Mouse (Mus musculus) cortical plate, adult 2 months (tissue): ENCODE measurements around the gene Gemin6. TPM values are rescaled to one million over a fixed set of nuclear protein-coding genes. Genes with fewer than 3 reads are reported as not detected.
A peak's percentile ranks its signal among the peaks of the same experiment; 100 is the strongest.

Experiments used
- H3K27ac ChIP-seq: fragments of 200-500 bp; 2 replicates; pipeline ENCODE4 v1.5.1; 2012; ENCODE audit warnings: low read length, control low read depth, inconsistent platforms; ENCODE audit not compliant: insufficient read depth
- H3K4me1 ChIP-seq: fragments of 200-500 bp; 2 replicates; pipeline ENCODE4 v1.6.1; 2011; ENCODE audit warnings: low read length; ENCODE audit not compliant: control insufficient read depth, insufficient read depth
- H3K4me3 ChIP-seq: fragments of 200-500 bp; 2 replicates; pipeline ENCODE4 v1.5.1; 2011; ENCODE audit warnings: mild to moderate bottlenecking, low read length, control low read depth; ENCODE audit not compliant: insufficient read depth
- CTCF ChIP-seq: fragments of 200-500 bp; IDR thresholded peaks from 2 replicates; pipeline ENCODE4 v1.5.1; 2011; ENCODE audit warnings: mild to moderate bottlenecking, control low read depth, low read length; ENCODE audit not compliant: insufficient read depth; ENCODE audit errors: extremely low read depth
- POLR2A ChIP-seq: fragments of 200-500 bp; IDR thresholded peaks from 2 replicates; pipeline ENCODE4 v1.6.1; 2011; ENCODE audit warnings: mild to moderate bottlenecking, low read length, control low read depth; ENCODE audit not compliant: insufficient read depth; ENCODE audit errors: extremely low read depth
- polyA plus RNA-seq: library from polyadenylated mRNA; depleted of rRNA; stranded (reverse); fragments of >200 nt; gene quantifications from 2 replicates; pipeline ENCODE4 v1.2.3, GENCODE M21; 2012

The Gemin6 gene
- polyA plus RNA-seq, 1 experiment = 7.6 TPM

- Histone ChIP-seq H3K4me1 (peaks cover 4% of the 10 kb centered on the region; the same call in 1 of the 2 replicates), H3K4me3 (no peak overlapping the region), H3K27ac (no peak overlapping the region)
- no peak for TF ChIP-seq CTCF
- no peak for TF ChIP-seq POLR2A
These were observed 9.6 kb downstream of the Gemin6 start for GRCm38 (mm10) chr17:80233844-80234243.

DNA sequence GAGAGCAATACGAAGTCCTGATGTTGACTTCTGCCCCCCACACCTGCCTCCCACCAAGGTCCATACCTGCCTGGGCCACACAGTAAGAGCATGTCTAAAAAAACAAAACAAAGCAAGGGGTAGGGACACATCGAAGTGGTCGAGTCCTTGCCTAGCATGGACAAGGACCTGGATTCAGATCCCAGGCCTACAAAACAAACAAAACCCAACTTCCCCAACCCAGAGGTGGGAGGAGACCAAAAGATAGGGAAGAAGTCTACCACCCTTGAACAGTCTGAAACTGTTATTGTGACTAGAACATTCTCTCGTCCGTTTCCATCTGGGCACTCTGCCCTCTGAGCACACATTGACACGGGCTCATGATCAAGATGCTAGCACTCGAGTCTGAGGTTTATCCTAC, 10.1 kb downstream of the Gemin6 start:
- Histone ChIP-seq H3K4me1 (peaks cover 4% of the 10 kb centered on the region; the same call in 1 of the 2 replicates), H3K27ac (peak overlapping the region; percentile 53), H3K4me3 (no peak overlapping the region)
- TF ChIP-seq CTCF (no peak), POLR2A (no peak)

- peak overlapping the region; percentile 90 for H3K27ac ChIP-seq
- 0 out of 2 replicates have a peak, but pooled peaks have one; percentile 23 for TF ChIP-seq POLR2A
- TF ChIP-seq CTCF = no peak
These were observed 11.2 kb downstream of the Gemin6 start for GRCm38 (mm10) chr17:80235477-80235876.

GRCm38 (mm10) chr17:80236805-80237204, 12.6 kb downstream of the Gemin6 start:
- TF ChIP-seq POLR2A = no peak
- no peak for TF ChIP-seq CTCF
- no peak overlapping the region for H3K4me3 ChIP-seq
- H3K27ac ChIP-seq = no peak overlapping the region
- peaks cover 4% of the 10 kb centered on the region; the same call in 1 of the 2 replicates for H3K4me1 ChIP-seq

More at GRCm38 (mm10) chr17:80235477-80235876, 11.2 kb downstream of the Gemin6 start:
- H3K4me3 ChIP-seq = no peak overlapping the region
- peaks cover 4% of the 10 kb centered on the region; the same call in 1 of the 2 replicates for H3K4me1 ChIP-seq

DNA sequence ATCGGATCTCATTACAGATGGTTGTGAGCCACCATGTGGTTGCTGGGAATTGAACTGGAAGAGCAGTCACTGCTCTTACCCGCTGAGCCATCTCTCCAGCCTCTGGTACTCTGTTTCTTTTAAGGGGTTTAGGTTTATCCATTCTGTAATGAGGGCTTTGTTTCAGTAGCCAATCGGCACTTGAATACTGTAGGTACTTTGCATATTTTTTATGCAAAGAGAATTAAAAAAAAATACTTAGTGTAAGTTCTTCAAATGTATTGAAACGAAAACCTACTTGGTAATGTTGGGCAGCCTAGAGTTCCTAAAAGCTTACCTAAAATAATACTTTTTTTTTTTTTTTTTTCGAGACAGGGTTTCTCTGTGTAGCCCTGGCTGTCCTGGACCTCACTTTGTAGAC, 13.2 kb downstream of the Gemin6 start:
- H3K27ac ChIP-seq = no peak overlapping the region
- H3K4me3 ChIP-seq = no peak overlapping the region
- no peak for TF ChIP-seq CTCF
- TF ChIP-seq POLR2A = no peak
- peaks cover 4% of the 10 kb centered on the region; the same call in 1 of the 2 replicates for H3K4me1 ChIP-seq

GRCm38 (mm10) chr17:80241594-80241993, 17.4 kb downstream of the Gemin6 start:
- TF ChIP-seq POLR2A (no peak), CTCF (no peak)

DNA sequence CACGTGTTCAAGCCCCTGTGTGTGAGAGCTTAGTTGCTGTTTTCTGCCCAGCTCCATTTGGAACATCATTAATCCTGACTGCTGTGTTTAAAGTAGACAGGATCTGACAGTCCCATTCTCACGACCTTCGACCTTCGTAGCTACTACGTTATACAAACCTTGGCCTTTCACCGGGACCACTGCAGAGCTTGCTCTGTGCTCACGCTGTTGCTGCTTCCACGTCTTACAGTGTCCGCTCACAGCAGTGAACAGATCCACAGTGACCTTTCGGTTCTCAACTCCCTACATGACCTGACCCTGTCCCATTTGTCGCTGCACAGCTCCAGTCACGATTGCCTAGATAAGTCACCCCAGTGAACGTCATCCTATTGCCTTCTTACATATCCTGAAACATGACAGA, 18.9 kb downstream of the Gemin6 start:
- no peak for TF ChIP-seq CTCF
- no peak for TF ChIP-seq POLR2A
- Histone ChIP-seq H3K4me1 (no peaks in the 10 kb centered on the region), H3K4me3 (no peak overlapping the region), H3K27ac (no peak overlapping the region)

More at GRCm38 (mm10) chr17:80241594-80241993, 17.4 kb downstream of the Gemin6 start:
- Histone ChIP-seq H3K27ac (no peak overlapping the region), H3K4me1 (no peaks in the 10 kb centered on the region), H3K4me3 (no peak overlapping the region)

GRCm38 (mm10) chr17:80252757-80253525, 28.7 kb downstream of the Gemin6 start:
- Histone ChIP-seq H3K4me3 (no peak overlapping the region), H3K27ac (no peak overlapping the region), H3K4me1 (no peaks in the 10 kb centered on the region)
- TF ChIP-seq CTCF (no peak), POLR2A (no peak)

DNA sequence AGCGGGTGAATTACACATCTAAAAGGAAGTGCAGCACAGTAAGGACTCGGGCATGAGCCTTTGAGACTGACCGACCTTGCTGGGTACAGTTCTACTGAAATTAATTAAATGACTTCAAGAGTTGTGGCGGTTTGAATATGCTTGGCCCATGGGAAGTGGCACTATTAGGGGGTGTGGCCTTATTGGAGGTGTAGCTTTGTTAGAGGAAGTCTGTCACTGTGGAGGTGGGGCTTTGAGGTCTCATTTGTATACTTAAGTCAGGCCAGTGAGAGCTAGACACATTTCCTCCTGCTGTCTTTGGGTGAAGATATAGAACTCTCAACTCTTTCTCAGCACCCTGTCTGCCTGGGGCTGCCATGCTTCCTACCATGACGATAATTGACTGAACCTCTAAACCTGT, 30.2 kb downstream of the Gemin6 start:
- Histone ChIP-seq H3K27ac (no peak overlapping the region), H3K4me3 (no peak overlapping the region), H3K4me1 (no peaks in the 10 kb centered on the region)
- TF ChIP-seq POLR2A (no peak), CTCF (no peak)

DNA sequence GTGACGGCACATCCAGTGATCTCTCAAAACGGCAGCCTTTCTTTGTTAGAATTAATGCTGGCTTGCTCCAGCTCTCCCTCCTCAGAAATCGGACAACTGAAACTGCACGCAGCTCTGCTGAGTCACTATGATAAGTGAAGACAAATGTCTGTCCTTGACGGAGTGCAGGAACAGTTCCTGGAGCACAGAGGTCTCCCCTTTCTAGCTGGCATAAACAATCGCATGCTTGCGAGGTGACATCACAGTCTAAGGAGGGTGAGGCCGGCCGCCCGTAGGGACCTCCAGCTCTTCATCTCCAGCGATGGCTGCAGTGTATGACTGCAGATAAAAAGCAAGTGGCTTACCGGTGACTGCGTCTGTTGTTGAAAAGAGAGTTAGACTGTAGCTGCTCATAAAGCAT, 31.0 kb downstream of the Gemin6 start:
- H3K4me1 ChIP-seq = no peaks in the 10 kb centered on the region
- no peak overlapping the region for H3K27ac ChIP-seq
- TF ChIP-seq POLR2A (no peak), CTCF (no peak)
- H3K4me3 ChIP-seq = no peak overlapping the region
